Mouse (Mus musculus) myocyte (in vitro differentiated cells): ENCODE data around the gene Nkx2-3. TPM values are rescaled to one million over a fixed set of nuclear protein-coding genes. Genes with fewer than 3 reads are reported as not detected.

ENCODE experiments used
- H3K27me3 ChIP-seq: one replicate; pipeline ENCODE4 v1.6.1; 2011; ENCODE audit not compliant: control insufficient read depth, insufficient read depth, insufficient read length
- H3K36me3 ChIP-seq: one replicate; pipeline ENCODE4 v1.6.1; 2011; ENCODE audit not compliant: control insufficient read depth, insufficient read depth
- H3K4me2 ChIP-seq: one replicate; pipeline ENCODE4 v1.6.1; 2011; ENCODE audit warnings: low read depth, control low read depth
- H3K4me3 ChIP-seq: one replicate; pipeline ENCODE4 v1.5.1; 2011; ENCODE audit warnings: mild to moderate bottlenecking, control low read depth, moderate library complexity
- H3K79me2 ChIP-seq: one replicate; pipeline ENCODE4 v1.6.1; 2011; ENCODE audit not compliant: control insufficient read depth, insufficient read depth
- H3ac ChIP-seq: one replicate; pipeline ENCODE4 v1.6.1; 2011; ENCODE audit not compliant: control insufficient read depth, insufficient read length
- CEBPB ChIP-seq: IDR thresholded peaks from 2 replicates; pipeline ENCODE4 v1.6.1; 2011; ENCODE audit warnings: mild to moderate bottlenecking, moderate library complexity; ENCODE audit not compliant: poor library complexity, insufficient read depth, severe bottlenecking
- E2F4 ChIP-seq: IDR thresholded peaks from one replicate; pipeline ENCODE4 v1.6.1; 2011; ENCODE audit warnings: mild to moderate bottlenecking, control low read depth, moderate library complexity; ENCODE audit not compliant: insufficient read depth
- MAX ChIP-seq: IDR thresholded peaks from one replicate; pipeline ENCODE4 v1.6.1; 2011; ENCODE audit warnings: low read depth, mild to moderate bottlenecking, control low read depth
- MYOD1 ChIP-seq, 3 experiments: IDR thresholded peaks; one replicate each; pipeline ENCODE4 v1.6.1; 2011; ENCODE audit warnings: control low read depth in 2 of 3, low read depth in 2 of 3, mild to moderate bottlenecking in 2 of 3, moderate library complexity in 1 of 3; ENCODE audit not compliant: insufficient read length in 2 of 3, control insufficient read depth in 1 of 3
- MYOG ChIP-seq, 3 experiments: IDR thresholded peaks; one replicate each; pipeline ENCODE4 v1.6.1; 2011; ENCODE audit warnings: control low read depth in 2 of 3, low read depth in 2 of 3, mild to moderate bottlenecking in 2 of 3; ENCODE audit not compliant: insufficient read length in 2 of 3, control insufficient read depth in 1 of 3, insufficient read depth in 1 of 3
- POLR2A ChIP-seq: IDR thresholded peaks from one replicate; pipeline ENCODE4 v1.6.1; 2011; ENCODE audit warnings: low read depth, mild to moderate bottlenecking, control low read depth, moderate library complexity; ENCODE audit not compliant: insufficient read length
- POLR2AphosphoS2 ChIP-seq: IDR thresholded peaks from one replicate; pipeline ENCODE4 v1.6.1; 2011; ENCODE audit warnings: low read depth, control low read depth; ENCODE audit not compliant: insufficient read length
- REST ChIP-seq: IDR thresholded peaks from one replicate; pipeline ENCODE4 v1.6.1; 2011; ENCODE audit warnings: mild to moderate bottlenecking, control low read depth, moderate library complexity; ENCODE audit not compliant: insufficient read depth, insufficient read length
- SRF ChIP-seq: IDR thresholded peaks from one replicate; pipeline ENCODE4 v1.6.1; 2011; ENCODE audit warnings: low read depth; ENCODE audit not compliant: control insufficient read depth, insufficient read length
- TCF12 ChIP-seq: IDR thresholded peaks from one replicate; pipeline ENCODE4 v1.6.1; 2011; ENCODE audit warnings: mild to moderate bottlenecking, control low read depth; ENCODE audit not compliant: poor library complexity, insufficient read depth, severe bottlenecking
- TCF3 ChIP-seq: IDR thresholded peaks from one replicate; pipeline ENCODE4 v1.6.1; 2011; ENCODE audit warnings: low read depth, control low read depth; ENCODE audit not compliant: insufficient read length
- USF1 ChIP-seq: IDR thresholded peaks from one replicate; pipeline ENCODE4 v1.6.1; 2011; ENCODE audit warnings: low read depth, mild to moderate bottlenecking, control low read depth, moderate library complexity
- polyA plus RNA-seq: library from polyadenylated mRNA; unstranded; fragments of >200 nt; fragmentation: generic; extraction: Trizol; gene quantifications from one replicate; pipeline ENCODE4 v1.2.1, GENCODE M21; 2012; ENCODE audit warnings: missing spikeins

Gene Nkx2-3
- polyA plus RNA-seq, 1 experiment, result not detected

DNA sequence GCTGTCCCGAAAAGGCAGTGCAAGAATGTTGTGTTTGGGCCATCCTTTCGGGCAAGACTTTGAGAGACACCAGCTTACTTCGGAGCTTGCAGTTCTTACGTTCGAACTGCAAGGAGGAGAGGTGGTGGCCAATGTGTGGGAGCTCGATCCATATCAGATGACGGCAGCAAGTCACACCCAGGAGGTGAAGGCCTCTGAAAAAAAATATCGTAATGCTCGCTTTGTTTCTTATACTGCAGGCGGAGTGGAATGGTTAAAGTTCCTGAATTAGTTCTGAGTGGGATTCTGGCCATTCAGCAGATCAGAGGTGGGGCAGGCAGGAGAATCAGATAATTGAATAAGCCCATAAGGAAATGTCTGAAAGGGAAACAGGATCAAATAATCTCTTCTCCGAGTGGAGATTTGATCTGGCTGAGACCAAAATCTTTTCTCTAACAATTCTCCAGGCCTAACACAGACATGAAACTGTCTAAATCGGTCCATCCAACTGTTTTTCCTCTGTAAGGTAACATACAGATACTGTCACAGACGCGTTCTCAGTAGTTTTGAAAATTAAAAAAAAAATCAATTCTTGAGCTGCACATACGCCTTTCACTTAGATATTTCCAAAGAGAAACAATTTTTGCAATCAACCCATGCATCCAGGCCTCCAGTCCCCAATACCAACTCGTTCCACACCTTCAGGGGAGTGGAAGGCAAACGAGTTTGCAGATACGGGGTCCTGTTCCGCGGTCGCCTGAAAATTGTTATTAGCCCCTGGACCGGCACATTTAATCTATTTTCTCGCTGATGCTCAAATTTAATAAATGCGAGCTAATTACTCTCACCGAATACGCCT lies 1.4 kb downstream of the Nkx2-3 start:
- TF ChIP-seq TCF3 (no peak), CEBPB (no peak), E2F4 (no peak), MYOG (IDR thresholded peaks at IDR 0.05; ENCODE audit: control insufficient read depth in 1 of 3, insufficient read depth in 1 of 3, insufficient read length in 2 of 3, low read depth in 2 of 3) (no peak), POLR2A (no peak), USF1 (no peak), POLR2AphosphoS2 (no peak), SRF (no peak), MAX (no peak)
- no peak overlapping the region for H3K4me3 ChIP-seq

DNA sequence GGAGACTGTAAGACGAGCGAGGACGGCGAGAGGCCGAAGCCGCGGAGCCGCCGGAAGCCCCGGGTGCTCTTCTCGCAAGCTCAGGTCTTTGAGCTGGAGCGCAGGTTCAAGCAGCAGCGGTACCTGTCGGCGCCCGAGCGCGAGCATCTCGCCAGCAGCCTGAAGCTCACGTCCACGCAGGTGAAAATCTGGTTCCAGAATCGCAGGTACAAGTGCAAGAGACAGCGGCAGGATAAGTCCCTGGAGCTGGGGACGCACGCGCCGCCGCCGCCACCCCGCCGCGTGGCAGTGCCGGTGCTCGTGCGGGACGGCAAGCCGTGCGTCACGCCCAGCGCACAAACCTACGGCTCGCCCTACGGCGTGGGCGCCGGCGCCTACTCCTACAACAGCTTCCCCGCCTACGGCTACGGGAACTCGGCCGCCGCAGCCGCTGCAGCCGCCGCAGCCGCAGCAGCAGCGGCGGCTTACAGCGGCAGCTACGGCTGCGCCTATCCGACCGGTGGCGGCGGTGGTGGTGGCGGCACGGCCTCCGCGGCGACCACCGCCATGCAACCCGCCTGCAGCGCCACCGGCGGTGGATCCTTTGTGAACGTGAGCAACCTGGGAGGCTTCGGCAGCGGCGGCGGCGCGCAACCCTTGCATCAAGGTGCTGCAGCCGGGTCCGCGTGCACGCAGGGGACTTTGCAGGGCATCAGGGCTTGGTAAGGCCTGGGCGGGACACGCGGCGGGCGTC lies 2.4 kb downstream of the Nkx2-3 start:
- Histone ChIP-seq H3K36me3 (no peaks in the 10 kb centered on the region), H3K4me3 (no peak overlapping the region), H3ac (no peak overlapping the region), H3K79me2 (no peaks in the 10 kb centered on the region), H3K27me3 (peaks cover 59% of the 10 kb centered on the region), H3K4me2 (peak overlapping the region; percentile 73)
- TF ChIP-seq SRF (no peak), TCF12 (no peak), E2F4 (no peak), MAX (no peak), MYOG (IDR thresholded peaks at IDR 0.05; ENCODE audit: control insufficient read depth in 1 of 3, insufficient read depth in 1 of 3, insufficient read length in 2 of 3, low read depth in 2 of 3) (no peak), USF1 (no peak), TCF3 (no peak), CEBPB (no peak), MYOD1 (IDR thresholded peaks at IDR 0.05; ENCODE audit: control insufficient read depth in 1 of 3, insufficient read length in 2 of 3, low read depth in 2 of 3) (no peak), POLR2A (no peak), REST (no peak), POLR2AphosphoS2 (no peak)

More for the DNA sequence above, 1.4 kb downstream of the Nkx2-3 start:
- no peaks in the 10 kb centered on the region for H3K79me2 ChIP-seq
- H3K4me2 ChIP-seq, result no peak overlapping the region
- H3ac ChIP-seq, result no peak overlapping the region
- no peaks in the 10 kb centered on the region for H3K36me3 ChIP-seq
- peaks cover 57% of the 10 kb centered on the region for H3K27me3 ChIP-seq

DNA sequence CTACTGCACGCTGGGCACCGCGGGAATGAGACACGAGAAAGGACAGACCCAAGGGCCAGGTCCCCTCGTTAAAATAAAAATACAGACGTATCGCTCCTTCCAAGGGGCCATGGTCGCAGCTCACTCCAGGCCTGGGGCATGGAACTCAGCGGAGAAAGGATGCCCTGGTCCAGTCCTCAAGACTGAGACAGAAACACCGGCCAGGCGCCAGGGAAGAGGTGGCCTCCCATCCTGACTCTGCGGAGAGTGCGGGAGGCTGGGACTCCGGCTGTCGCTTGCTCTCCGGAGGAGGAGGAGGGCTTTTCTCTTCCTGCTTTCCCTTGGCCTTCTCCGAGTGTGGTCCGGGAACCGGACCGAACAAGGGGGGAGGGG lies 2.9 kb downstream of the Nkx2-3 start:
- H3K79me2 ChIP-seq, result no peaks in the 10 kb centered on the region
- H3K36me3 ChIP-seq, result no peaks in the 10 kb centered on the region
- H3K4me3 ChIP-seq, result peak overlapping the region; percentile 8
- H3K27me3 ChIP-seq, result peaks cover 63% of the 10 kb centered on the region
- no peak for TF ChIP-seq SRF
- TF ChIP-seq E2F4, result no peak
- TF ChIP-seq MYOD1 (IDR thresholded peaks at IDR 0.05; ENCODE audit: control insufficient read depth in 1 of 3, insufficient read length in 2 of 3, low read depth in 2 of 3), result no peak
- TF ChIP-seq MAX, result no peak
- no peak for TF ChIP-seq POLR2A
- H3ac ChIP-seq, result no peak overlapping the region
- peak overlapping the region; percentile 73 for H3K4me2 ChIP-seq

DNA sequence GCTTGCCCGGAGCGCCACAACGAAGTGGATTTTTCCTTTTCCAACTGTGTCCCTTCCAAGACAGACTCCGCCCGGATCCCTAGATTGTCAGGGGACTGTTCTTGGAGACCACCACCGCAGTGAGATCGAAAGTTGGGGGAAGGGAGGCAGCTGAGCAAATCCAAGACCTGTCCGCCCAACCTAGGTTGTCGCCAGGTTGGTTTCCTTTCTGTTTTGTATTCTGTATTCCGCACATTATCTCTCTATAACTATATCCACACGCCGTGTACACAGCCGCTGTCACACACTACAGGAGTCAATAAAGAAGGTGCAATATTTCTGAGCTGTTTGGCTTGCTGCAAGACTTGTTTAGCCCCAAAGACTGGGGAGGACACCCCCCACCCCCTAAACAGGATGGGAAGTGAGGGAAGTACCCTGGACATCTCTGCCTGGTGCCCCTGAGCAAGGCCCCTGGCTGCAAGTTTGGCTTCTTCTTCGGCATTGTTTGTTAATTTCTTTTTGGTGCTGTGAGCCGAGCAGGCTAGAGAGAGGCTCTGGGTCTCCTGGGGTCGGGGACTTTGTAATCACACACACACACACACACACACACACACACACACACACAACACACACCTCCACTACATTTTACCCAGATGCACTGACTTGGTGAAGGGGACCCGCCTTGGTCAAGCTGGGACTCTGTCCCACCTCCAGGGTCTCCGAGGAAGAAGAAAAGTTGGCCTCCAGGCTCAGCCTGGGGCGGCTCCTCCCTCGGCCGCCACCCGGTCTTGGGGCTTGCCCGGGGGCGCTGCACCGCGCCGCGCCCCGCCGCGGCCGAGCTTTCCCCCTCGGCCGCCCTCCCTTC lies 3.7 kb downstream of the Nkx2-3 start:
- Histone ChIP-seq H3K36me3 (no peaks in the 10 kb centered on the region), H3K27me3 (peaks cover 63% of the 10 kb centered on the region), H3K4me2 (peak overlapping the region; percentile 73), H3K79me2 (no peaks in the 10 kb centered on the region), H3ac (no peak overlapping the region), H3K4me3 (peak overlapping the region; percentile 8)
- no peak for TF ChIP-seq CEBPB
- no peak for TF ChIP-seq TCF12
- no peak for TF ChIP-seq USF1
- TF ChIP-seq TCF3, result no peak
- no peak for TF ChIP-seq E2F4
- no peak for TF ChIP-seq REST
- TF ChIP-seq POLR2AphosphoS2, result no peak
- no peak for TF ChIP-seq POLR2A
- no peak for TF ChIP-seq MYOD1 (IDR thresholded peaks at IDR 0.05; ENCODE audit: control insufficient read depth in 1 of 3, insufficient read length in 2 of 3, low read depth in 2 of 3)
- no peak for TF ChIP-seq MYOG (IDR thresholded peaks at IDR 0.05; ENCODE audit: control insufficient read depth in 1 of 3, insufficient read depth in 1 of 3, insufficient read length in 2 of 3, low read depth in 2 of 3)
- no peak for TF ChIP-seq SRF
- no peak for TF ChIP-seq MAX
